Comparison of ENCODE assay signal across 15 mouse cellular contexts in the genomic region with DNA sequence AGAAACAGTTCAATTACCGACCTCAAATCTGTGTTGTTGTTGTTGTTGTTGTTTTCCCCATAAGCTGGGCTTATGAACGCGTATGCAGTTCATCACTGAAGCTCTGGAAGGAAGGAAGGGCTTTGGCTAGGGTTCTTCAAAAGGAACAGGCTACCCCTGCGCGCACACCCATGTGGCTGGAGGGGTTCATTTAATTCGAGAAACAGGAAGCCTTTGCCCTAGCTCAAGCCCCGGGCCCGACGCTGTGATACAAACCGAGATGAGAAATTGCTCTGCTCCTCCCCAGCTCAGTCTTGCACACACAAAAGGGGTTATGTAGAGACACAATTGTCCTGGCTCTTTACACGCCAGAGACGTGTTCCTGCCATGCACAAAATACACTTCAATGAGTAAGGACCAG. TPM values are rescaled to one million over a fixed set of nuclear protein-coding genes. Genes with fewer than 3 reads are reported as not detected.
A peak's percentile ranks its signal among the peaks of the same experiment; 100 is the strongest.
DNase-seq lines count a peak whose midpoint lies in the region; ATAC-seq and TF ChIP-seq lines count a peak whose summit lies in the region.
"Had no signal": no experiment of that assay in that cellular context is flagged by ENCODE, and none has a peak within 500 bp of the region (broad histone marks: within the 10 kb centered on the region; RNA-seq: fewer than 3 reads in every experiment).

No protein-coding gene starts in this region.

- no peak for TF ChIP-seq CTCF in left cerebral cortex, adult 2 months (IDR thresholded peaks at IDR 0.05)
- no peak for TF ChIP-seq CTCF in forebrain, postnatal 0 days (IDR thresholded peaks at IDR 0.05; ENCODE audit: low read depth)

- H3K9ac ChIP-seq in forebrain, postnatal 0 days = no peak overlapping the region
- no peak overlapping the region for H3K9ac ChIP-seq in midbrain, embryonic 12.5 days (replicated peaks)
- H3K9ac ChIP-seq: liver, embryonic 13.5 days had no signal

- H3K27me3 ChIP-seq in forebrain, postnatal 0 days (ENCODE audit: insufficient read depth, low read length) = no peaks in the 10 kb centered on the region
- no peaks in the 10 kb centered on the region for H3K27me3 ChIP-seq in midbrain, embryonic 12.5 days
- H3K27me3 ChIP-seq: liver, embryonic 13.5 days; Patski had no signal

- H3K4me2 ChIP-seq in forebrain, postnatal 0 days (ENCODE audit: low read depth) = no peak overlapping the region
- no peak overlapping the region for H3K4me2 ChIP-seq in midbrain, embryonic 12.5 days (replicated peaks)
- H3K4me2 ChIP-seq: liver, embryonic 13.5 days had no signal

- no peak for ATAC-seq in forebrain, postnatal 0 days
- no peak for ATAC-seq in midbrain, embryonic 12.5 days (ENCODE audit: low FRiP score, low read depth)
- ATAC-seq: Patski had no signal

- H3K4me1 ChIP-seq in forebrain, postnatal 0 days (ENCODE audit: insufficient read depth) = peaks cover 25% of the 10 kb centered on the region
- peaks cover 37% of the 10 kb centered on the region for H3K4me1 ChIP-seq in midbrain, embryonic 12.5 days

- 66% methylated on average over 12 of the region's 12 CpGs for WGBS in forebrain, postnatal 0 days
- WGBS in midbrain, embryonic 12.5 days = 80% methylated on average over 12 of the region's 12 CpGs

- H3K36me3 ChIP-seq in forebrain, postnatal 0 days (ENCODE audit: insufficient read depth) = no peaks in the 10 kb centered on the region
- no peaks in the 10 kb centered on the region for H3K36me3 ChIP-seq in midbrain, embryonic 12.5 days
- H3K36me3 ChIP-seq: liver, embryonic 13.5 days had no signal

- no peak for DNase-seq in left cerebral cortex, adult 2 months (ENCODE audit: extremely low spot score in 1 of 2, low spot score in 2 of 2)
- DNase-seq in left cerebral cortex, postnatal 25 days (ENCODE audit: low spot score in 2 of 2) = no peak
- no peak for DNase-seq in forebrain, postnatal 0 days
- DNase-seq in thymus, postnatal 36 days = peak; percentile 53 to 64
- DNase-seq in urinary bladder, postnatal 4 days (ENCODE audit: low spot score in 2 of 2) = no peak
- no peak for DNase-seq in kidney, adult 18-20 months
- DNase-seq: adrenal gland, adult 2 months; kidney, postnatal 36 days; liver, embryonic 13.5 days; lung, postnatal 14 days; retina, postnatal 1 day had no signal

- H3K4me3 ChIP-seq in left cerebral cortex, adult 2 months = no peak overlapping the region
- no peak overlapping the region for H3K4me3 ChIP-seq in forebrain, postnatal 0 days (ENCODE audit: low read depth, low read length)
- no peak overlapping the region for H3K4me3 ChIP-seq in midbrain, embryonic 12.5 days
- H3K4me3 ChIP-seq: liver, embryonic 13.5 days had no signal

- peak overlapping the region; percentile 38; the same call in 1 of the 2 replicates for H3K27ac ChIP-seq in left cerebral cortex, adult 2 months
- H3K27ac ChIP-seq in forebrain, postnatal 0 days (ENCODE audit: low read depth, low read length) = peak overlapping the region; percentile 77
- peak overlapping the region; percentile 75 for H3K27ac ChIP-seq in midbrain, embryonic 12.5 days (replicated peaks)
- H3K27ac ChIP-seq: liver, embryonic 13.5 days had no signal

- intact Hi-C loops in left cerebral cortex, adult 2 months (cut with DNase I) = no loop called here
- intact Hi-C loops in left cerebral cortex, postnatal 25 days (cut with DNase I) = no loop called here

- H3K9me3 ChIP-seq in forebrain, postnatal 0 days (ENCODE audit: low read length) = no peaks in the 10 kb centered on the region
- H3K9me3 ChIP-seq in midbrain, embryonic 12.5 days = no peaks in the 10 kb centered on the region
- H3K9me3 ChIP-seq: liver, embryonic 13.5 days had no signal

RNA-seq across cellular contexts. Expression of gene P4ha3, which starts 25.0 kb away (rescaled TPM):
- 1 to 10 TPM; 6.5 to 8.5 TPM for total RNA-seq in left cerebral cortex, adult 2 months (2021)
- total RNA-seq in left cerebral cortex, postnatal 25 days (2021) = 1 to 10 TPM; 6.0 TPM
- 3.1 and 7.3 TPM in 2 replicates for total RNA-seq in forebrain, postnatal 0 days (2014; rRNA removed)
- polyA plus RNA-seq in forebrain, postnatal 0 days (2015; fragmentation: Nextera tagmentation; extraction: Ambion mirVana) = 2.2 and 3.0 TPM in 2 replicates
- 4.4 and 4.7 TPM in 2 replicates for polyA plus RNA-seq in midbrain, embryonic 12.5 days (2016; fragmentation: Nextera tagmentation; extraction: Ambion mirVana)
- total RNA-seq: CH12.LX; common myeloid progenitor, adult 5-6 weeks had no signal

Comparison
In these comparisons a context has a peak if more than half of its experiments do, and no peak if none do; other contexts are left out.
1. DNase-seq: peak in thymus, postnatal 36 days (2 of 2); none in left cerebral cortex, adult 2 months (0 of 2), left cerebral cortex, postnatal 25 days (0 of 2), forebrain, postnatal 0 days (single experiment), urinary bladder, postnatal 4 days (0 of 2) and kidney, adult 18-20 months (single experiment).
2. Peak in every context shown above with its lines, with median percentiles within 50 percentile points of each other: H3K27ac ChIP-seq.